Mouse (Mus musculus): ENCODE data around the gene Tmem53. TPM values are rescaled to one million over a fixed set of nuclear protein-coding genes. Genes with fewer than 3 reads are reported as not detected.

Gene Tmem53
- polyA plus RNA-seq, 1 experiment from 2014 or later = 6.5 TPM

GRCm38 (mm10) chr4:117224122-117224521 lies 27.6 kb upstream of the Tmem53 start:
- no peak overlapping the region for H3K9ac ChIP-seq
- H3K4me1 ChIP-seq (replicated peaks) = no peaks in the 10 kb centered on the region
- H3K27me3 ChIP-seq = no peaks in the 10 kb centered on the region
- ATAC-seq (ENCODE audit: low read depth) = no peak
- no peak overlapping the region for H3K4me3 ChIP-seq
- H3K36me3 ChIP-seq = no peaks in the 10 kb centered on the region
- H3K9me3 ChIP-seq = no peaks in the 10 kb centered on the region
- H3K4me2 ChIP-seq = no peak overlapping the region
- H3K27ac ChIP-seq (replicated peaks) = no peak overlapping the region
- 68% methylated on average over 8 of the region's 8 CpGs for WGBS

- no peak overlapping the region for H3K27ac ChIP-seq (replicated peaks)
- no peak for ATAC-seq (ENCODE audit: low read depth)
- H3K9ac ChIP-seq = no peak overlapping the region
- no peaks in the 10 kb centered on the region for H3K36me3 ChIP-seq
- H3K27me3 ChIP-seq = no peaks in the 10 kb centered on the region
- no peaks in the 10 kb centered on the region for H3K4me1 ChIP-seq (replicated peaks)
- no peaks in the 10 kb centered on the region for H3K9me3 ChIP-seq
- H3K4me3 ChIP-seq = no peak overlapping the region
- no peak overlapping the region for H3K4me2 ChIP-seq
These were observed 26.5 kb upstream of the Tmem53 start for GRCm38 (mm10) chr4:117225250-117225649.

GRCm38 (mm10) chr4:117229590-117229989 lies 22.2 kb upstream of the Tmem53 start:
- WGBS = 81% methylated on average over 15 of the region's 15 CpGs
- H3K9ac ChIP-seq = no peak overlapping the region
- no peaks in the 10 kb centered on the region for H3K36me3 ChIP-seq
- no peak for ATAC-seq (ENCODE audit: low read depth)
- H3K4me2 ChIP-seq = no peak overlapping the region
- no peak overlapping the region for H3K4me3 ChIP-seq
- no peak overlapping the region for H3K27ac ChIP-seq (replicated peaks)
- H3K27me3 ChIP-seq = no peaks in the 10 kb centered on the region
- no peaks in the 10 kb centered on the region for H3K9me3 ChIP-seq
- H3K4me1 ChIP-seq (replicated peaks) = peaks cover 10% of the 10 kb centered on the region; the same call in 1 of the 2 replicates

- Histone ChIP-seq H3K9me3 (no peaks in the 10 kb centered on the region), H3K27me3 (no peaks in the 10 kb centered on the region), H3K9ac (no peak overlapping the region), H3K4me3 (no peak overlapping the region), H3K4me1 (replicated peaks) (peaks cover 10% of the 10 kb centered on the region; the same call in 1 of the 2 replicates), H3K36me3 (no peaks in the 10 kb centered on the region), H3K4me2 (no peak overlapping the region), H3K27ac (replicated peaks) (no peak overlapping the region)
- ATAC-seq (ENCODE audit: low read depth) = no peak
- 57% methylated on average over 10 of the region's 10 CpGs for WGBS
These were observed 21.4 kb upstream of the Tmem53 start for GRCm38 (mm10) chr4:117230331-117230730.

GRCm38 (mm10) chr4:117231208-117231607 lies 20.5 kb upstream of the Tmem53 start:
- Histone ChIP-seq H3K4me3 (no peak overlapping the region), H3K27me3 (0 out of 2 replicates have a peak, but pooled peaks cover 3% of the 10 kb centered on the region), H3K9ac (no peak overlapping the region), H3K4me2 (no peak overlapping the region), H3K27ac (replicated peaks) (no peak overlapping the region), H3K9me3 (no peaks in the 10 kb centered on the region), H3K36me3 (no peaks in the 10 kb centered on the region), H3K4me1 (replicated peaks) (peaks cover 10% of the 10 kb centered on the region; the same call in 1 of the 2 replicates)
- 85% methylated on average over 2 of the region's 2 CpGs for WGBS
- ATAC-seq (ENCODE audit: low read depth) = no peak

- Histone ChIP-seq H3K9ac (no peak overlapping the region), H3K27me3 (0 out of 2 replicates have a peak, but pooled peaks cover 3% of the 10 kb centered on the region), H3K9me3 (no peaks in the 10 kb centered on the region), H3K4me2 (no peak overlapping the region), H3K27ac (replicated peaks) (no peak overlapping the region), H3K36me3 (no peaks in the 10 kb centered on the region), H3K4me3 (no peak overlapping the region), H3K4me1 (replicated peaks) (peaks cover 10% of the 10 kb centered on the region; the same call in 1 of the 2 replicates)
- WGBS = 20% methylated on average over 7 of the region's 7 CpGs
- ATAC-seq (ENCODE audit: low read depth) = peak; percentile 53; the same call in 1 of the 2 replicates
These were observed 17.5 kb upstream of the Tmem53 start for GRCm38 (mm10) chr4:117234166-117234741.

GRCm38 (mm10) chr4:117235822-117236221 lies 15.9 kb upstream of the Tmem53 start:
- WGBS = 76% methylated on average over 4 of the region's 4 CpGs
- Histone ChIP-seq H3K4me2 (no peak overlapping the region), H3K9ac (no peak overlapping the region), H3K4me1 (replicated peaks) (peaks cover 10% of the 10 kb centered on the region; the same call in 1 of the 2 replicates), H3K9me3 (no peaks in the 10 kb centered on the region), H3K36me3 (no peaks in the 10 kb centered on the region), H3K27ac (replicated peaks) (no peak overlapping the region), H3K27me3 (0 out of 2 replicates have a peak, but pooled peaks cover 3% of the 10 kb centered on the region), H3K4me3 (no peak overlapping the region)
- ATAC-seq (ENCODE audit: low read depth) = no peak

GRCm38 (mm10) chr4:117239153-117239552 lies 12.6 kb upstream of the Tmem53 start:
- 52% methylated on average over 2 of the region's 2 CpGs for WGBS
- Histone ChIP-seq H3K27ac (replicated peaks) (no peak overlapping the region), H3K4me3 (no peak overlapping the region), H3K27me3 (0 out of 2 replicates have a peak, but pooled peaks cover 3% of the 10 kb centered on the region), H3K9me3 (no peaks in the 10 kb centered on the region), H3K4me1 (replicated peaks) (peaks cover 4% of the 10 kb centered on the region; the same call in 1 of the 2 replicates), H3K4me2 (no peak overlapping the region), H3K36me3 (no peaks in the 10 kb centered on the region), H3K9ac (no peak overlapping the region)
- no peak for ATAC-seq (ENCODE audit: low read depth)

- Histone ChIP-seq H3K4me2 (no peak overlapping the region), H3K9ac (no peak overlapping the region), H3K36me3 (no peaks in the 10 kb centered on the region), H3K27me3 (no peaks in the 10 kb centered on the region), H3K4me1 (replicated peaks) (peaks cover 6% of the 10 kb centered on the region; the same call in 1 of the 2 replicates), H3K27ac (replicated peaks) (no peak overlapping the region), H3K9me3 (no peaks in the 10 kb centered on the region), H3K4me3 (no peak overlapping the region)
- WGBS = 64% methylated on average over 6 of the region's 6 CpGs
- ATAC-seq (ENCODE audit: low read depth) = no peak
These were observed 10.9 kb upstream of the Tmem53 start for GRCm38 (mm10) chr4:117240867-117241266.

GRCm38 (mm10) chr4:117250982-117251381 lies 769 bp upstream of the Tmem53 start:
- Histone ChIP-seq H3K4me2 (peak overlapping the region; percentile 59; the same call in 1 of the 2 replicates), H3K4me3 (peak overlapping the region; percentile 61; the same call in 1 of the 2 replicates), H3K36me3 (no peaks in the 10 kb centered on the region), H3K27ac (replicated peaks) (no peak overlapping the region), H3K9me3 (no peaks in the 10 kb centered on the region), H3K4me1 (replicated peaks) (peaks cover 22% of the 10 kb centered on the region), H3K27me3 (no peaks in the 10 kb centered on the region), H3K9ac (no peak overlapping the region)
- 80% methylated on average over 1 of the region's 1 CpGs for WGBS
- no peak for ATAC-seq (ENCODE audit: low read depth)

GRCm38 (mm10) chr4:117252351-117252750 lies 600 bp downstream of the Tmem53 start:
- H3K9me3 ChIP-seq = no peaks in the 10 kb centered on the region
- H3K4me2 ChIP-seq = peak overlapping the region; percentile 59
- H3K9ac ChIP-seq = peak overlapping the region; percentile 71
- ATAC-seq (ENCODE audit: low read depth) = no peak; the same call in 1 of the 2 replicates
- 29% methylated on average over 5 of the region's 5 CpGs for WGBS
- H3K27ac ChIP-seq (replicated peaks) = peak overlapping the region; percentile 74; the same call in 1 of the 2 replicates
- peaks cover 22% of the 10 kb centered on the region for H3K4me1 ChIP-seq (replicated peaks)
- H3K36me3 ChIP-seq = no peaks in the 10 kb centered on the region
- H3K27me3 ChIP-seq = no peaks in the 10 kb centered on the region
- peak overlapping the region; percentile 61 for H3K4me3 ChIP-seq

GRCm38 (mm10) chr4:117252755-117253154 lies 1.0 kb downstream of the Tmem53 start:
- Histone ChIP-seq H3K4me2 (peak overlapping the region; percentile 59), H3K4me1 (replicated peaks) (peaks cover 22% of the 10 kb centered on the region), H3K4me3 (peak overlapping the region; percentile 61; the same call in 1 of the 2 replicates), H3K9ac (no peak overlapping the region), H3K9me3 (no peaks in the 10 kb centered on the region), H3K36me3 (no peaks in the 10 kb centered on the region), H3K27ac (replicated peaks) (0 out of 2 replicates have a peak overlapping the region, but pooled peaks have one; percentile 74), H3K27me3 (no peaks in the 10 kb centered on the region)
- no peak for ATAC-seq (ENCODE audit: low read depth)
- WGBS = 87% methylated on average over 5 of the region's 5 CpGs
